Mouse (Mus musculus) hindbrain, embryonic 11.5 days (tissue): ENCODE measurements at regions not wholly inside any gene's neighbourhood (a gene's known extent, or its start where the extent isn't known, plus 50 kb on each side); places are given as distances from the start of the nearest gene placed in this dataset.

Source experiments
- ATAC-seq: fragments of 200-750 bp; cut with Nextera tagmentation; 2 replicates; pipeline ENCODE4 v1.8.0; 2017; ENCODE audit warnings: mild to moderate bottlenecking, moderate TSS enrichment, moderate library complexity; ENCODE audit not compliant: low FRiP score
- DNase-seq: peaks from one replicate; pipeline ENCODE4 v3.0.0-alpha.2; 2015; ENCODE audit warnings: low spot score
- H3K27ac ChIP-seq: fragments of 300-500 bp; sonication (generic); 2 replicates; pipeline ENCODE4 v1.5.1; 2014; ENCODE audit warnings: mild to moderate bottlenecking, low read depth, low read length
- H3K27me3 ChIP-seq: fragments of 300-500 bp; sonication (generic); 2 replicates; pipeline ENCODE4 v1.6.1; 2014; ENCODE audit warnings: mild to moderate bottlenecking, low read length, moderate library complexity, mixed read lengths; ENCODE audit not compliant: control insufficient read depth, insufficient read depth
- H3K36me3 ChIP-seq: fragments of 300-500 bp; sonication (generic); 2 replicates; pipeline ENCODE4 v1.6.1; 2014; ENCODE audit warnings: mild to moderate bottlenecking, low read length, moderate library complexity, mixed read lengths; ENCODE audit not compliant: control insufficient read depth, insufficient read depth
- H3K4me1 ChIP-seq: fragments of 300-500 bp; sonication (generic); replicated peaks from 2 replicates; pipeline ENCODE4 v1.6.1; 2014; ENCODE audit warnings: low read length, mixed read lengths; ENCODE audit not compliant: control insufficient read depth, insufficient read depth
- H3K4me2 ChIP-seq: fragments of 300-500 bp; sonication (generic); replicated peaks from 2 replicates; pipeline ENCODE4 v1.6.1; 2014; ENCODE audit warnings: mild to moderate bottlenecking, low read depth, low read length
- H3K4me3 ChIP-seq: fragments of 300-500 bp; sonication (generic); 2 replicates; pipeline ENCODE4 v1.5.1; 2014; ENCODE audit warnings: low read depth, low read length
- H3K9ac ChIP-seq: fragments of 300-500 bp; sonication (generic); 2 replicates; pipeline ENCODE4 v1.6.1; 2014; ENCODE audit warnings: low read depth, low read length
- H3K9me3 ChIP-seq: fragments of 300-500 bp; sonication (generic); 2 replicates; pipeline ENCODE4 v1.6.1; 2016; ENCODE audit warnings: low read length; ENCODE audit not compliant: control insufficient read depth
- WGBS: fragments of 180-500 bp; shearing (Covaris S2); extraction: QIAGEN DNeasy Blood & Tissue Kit; methylation state at CpG from one replicate; pipeline ENCODE4 v1.1.7; 2014; 5-methylcytosine and 5-hydroxymethylcytosine counted together

GRCm38 (mm10) chr1:80076357-80076756 is 141.9 kb downstream of the Fam124b start:
- Histone ChIP-seq H3K36me3 (no peaks in the 10 kb centered on the region), H3K4me3 (no peak overlapping the region), H3K9ac (no peak overlapping the region), H3K27me3 (no peaks in the 10 kb centered on the region), H3K4me1 (no peaks in the 10 kb centered on the region), H3K9me3 (no peaks in the 10 kb centered on the region), H3K4me2 (no peak overlapping the region), H3K27ac (no peak overlapping the region)
- ATAC-seq (no peak), DNase-seq (no peak)
- WGBS, result 84% methylated on average over 4 of the region's 4 CpGs

DNA sequence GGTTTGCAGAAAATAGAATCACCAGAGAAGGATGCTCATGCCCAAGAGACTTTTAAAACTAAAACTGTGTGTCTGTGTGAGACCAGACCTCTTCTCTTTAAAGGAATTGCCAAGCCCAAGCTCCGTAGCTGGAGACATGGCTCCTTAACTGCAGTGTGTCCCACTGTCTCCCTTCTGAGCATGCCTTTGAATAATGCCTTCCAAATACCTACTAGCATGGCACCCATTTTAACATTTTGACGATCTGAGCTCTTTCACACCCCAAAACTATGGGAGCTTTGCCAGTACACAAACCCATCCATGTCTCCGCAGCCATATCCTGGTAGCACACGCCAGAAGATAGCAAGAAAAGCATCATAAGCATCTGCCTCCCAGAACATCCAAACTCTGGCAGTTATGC is 143.9 kb downstream of the Fam124b start:
- no peak overlapping the region for H3K4me2 ChIP-seq
- no peaks in the 10 kb centered on the region for H3K4me1 ChIP-seq
- H3K27me3 ChIP-seq, result no peaks in the 10 kb centered on the region
- 94% methylated on average over 4 of the region's 4 CpGs for WGBS
- H3K36me3 ChIP-seq, result no peaks in the 10 kb centered on the region
- no peak overlapping the region for H3K27ac ChIP-seq
- ATAC-seq, result no peak
- H3K9ac ChIP-seq, result no peak overlapping the region
- H3K9me3 ChIP-seq, result no peaks in the 10 kb centered on the region
- no peak overlapping the region for H3K4me3 ChIP-seq
- no peak for DNase-seq

DNA sequence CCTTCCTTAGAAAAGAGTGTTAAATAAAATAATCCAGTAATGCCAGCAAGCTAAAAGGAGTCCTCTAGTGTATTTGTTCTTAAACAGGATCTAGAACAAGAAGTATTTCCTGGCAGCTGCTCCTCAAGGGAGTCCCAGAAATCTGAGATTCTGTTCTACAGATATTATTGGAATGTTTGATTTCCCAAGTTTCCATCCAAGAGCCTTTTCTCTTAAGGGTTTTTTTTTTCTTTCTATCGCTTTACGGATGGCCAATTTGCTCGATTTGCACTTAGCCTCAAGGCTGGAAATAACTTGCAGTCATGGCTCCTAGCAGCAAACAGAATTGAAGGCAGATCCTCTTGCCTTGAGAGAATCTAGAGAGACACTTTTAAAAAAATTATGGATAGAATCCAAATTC is 144.3 kb downstream of the Fam124b start:
- H3K27me3 ChIP-seq, result no peaks in the 10 kb centered on the region
- H3K4me3 ChIP-seq, result no peak overlapping the region
- no peak overlapping the region for H3K4me2 ChIP-seq
- WGBS, result 81% methylated on average over 3 of the region's 3 CpGs
- H3K4me1 ChIP-seq, result no peaks in the 10 kb centered on the region
- DNase-seq, result no peak
- no peaks in the 10 kb centered on the region for H3K9me3 ChIP-seq
- H3K36me3 ChIP-seq, result no peaks in the 10 kb centered on the region
- no peak overlapping the region for H3K9ac ChIP-seq
- no peak for ATAC-seq
- no peak overlapping the region for H3K27ac ChIP-seq

DNA sequence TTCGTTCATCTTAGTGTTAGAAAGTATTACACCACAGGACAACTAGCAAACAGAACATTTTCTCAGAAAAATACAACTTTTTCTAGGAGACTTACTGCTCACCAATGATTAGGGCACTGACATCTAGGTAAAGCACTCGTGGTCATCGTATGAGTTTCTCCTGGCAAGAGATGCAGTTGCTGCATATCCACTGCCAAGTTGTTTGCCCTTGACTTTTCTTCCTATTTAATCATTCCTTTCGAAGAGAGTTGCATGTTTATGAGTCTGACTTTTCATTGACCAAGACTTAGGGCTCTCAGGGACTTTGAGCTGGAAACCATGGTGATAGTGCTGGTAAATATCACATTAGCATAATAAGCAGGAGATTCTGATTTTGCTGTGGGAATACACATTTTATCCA is 149.1 kb downstream of the Fam124b start:
- ATAC-seq (no peak), DNase-seq (no peak)
- no peak overlapping the region for H3K4me2 ChIP-seq
- H3K9me3 ChIP-seq, result no peaks in the 10 kb centered on the region
- no peak overlapping the region for H3K4me3 ChIP-seq
- H3K36me3 ChIP-seq, result no peaks in the 10 kb centered on the region
- 85% methylated on average over 4 of the region's 4 CpGs for WGBS
- H3K27me3 ChIP-seq, result no peaks in the 10 kb centered on the region
- no peak overlapping the region for H3K27ac ChIP-seq
- H3K4me1 ChIP-seq, result no peaks in the 10 kb centered on the region
- no peak overlapping the region for H3K9ac ChIP-seq

- Histone ChIP-seq H3K4me3 (no peak overlapping the region), H3K27ac (no peak overlapping the region), H3K4me1 (no peaks in the 10 kb centered on the region), H3K36me3 (no peaks in the 10 kb centered on the region), H3K4me2 (no peak overlapping the region), H3K9me3 (no peaks in the 10 kb centered on the region), H3K27me3 (no peaks in the 10 kb centered on the region), H3K9ac (no peak overlapping the region)
- DNase-seq (no peak), ATAC-seq (no peak)
- WGBS, result 86% methylated on average over 1 of the region's 1 CpGs
These were observed 156.2 kb downstream of the Fam124b start for GRCm38 (mm10) chr1:80062121-80062520.

GRCm38 (mm10) chr1:80061632-80062031 is 156.6 kb downstream of the Fam124b start:
- Histone ChIP-seq H3K4me2 (no peak overlapping the region), H3K27me3 (no peaks in the 10 kb centered on the region), H3K4me3 (no peak overlapping the region), H3K36me3 (no peaks in the 10 kb centered on the region), H3K4me1 (no peaks in the 10 kb centered on the region), H3K9me3 (no peaks in the 10 kb centered on the region), H3K9ac (no peak overlapping the region), H3K27ac (no peak overlapping the region)
- DNase-seq (peak; percentile 24), ATAC-seq (no peak)
- 68% methylated on average over 7 of the region's 7 CpGs for WGBS

GRCm38 (mm10) chr1:80045141-80045540 is 173.1 kb downstream of the Fam124b start:
- no peaks in the 10 kb centered on the region for H3K9me3 ChIP-seq
- DNase-seq, result no peak
- ATAC-seq, result no peak
- WGBS, result 90% methylated on average over 10 of the region's 10 CpGs
- no peak overlapping the region for H3K4me2 ChIP-seq
- no peak overlapping the region for H3K9ac ChIP-seq
- no peaks in the 10 kb centered on the region for H3K4me1 ChIP-seq
- no peak overlapping the region for H3K4me3 ChIP-seq
- no peaks in the 10 kb centered on the region for H3K27me3 ChIP-seq
- H3K27ac ChIP-seq, result no peak overlapping the region
- H3K36me3 ChIP-seq, result no peaks in the 10 kb centered on the region

DNA sequence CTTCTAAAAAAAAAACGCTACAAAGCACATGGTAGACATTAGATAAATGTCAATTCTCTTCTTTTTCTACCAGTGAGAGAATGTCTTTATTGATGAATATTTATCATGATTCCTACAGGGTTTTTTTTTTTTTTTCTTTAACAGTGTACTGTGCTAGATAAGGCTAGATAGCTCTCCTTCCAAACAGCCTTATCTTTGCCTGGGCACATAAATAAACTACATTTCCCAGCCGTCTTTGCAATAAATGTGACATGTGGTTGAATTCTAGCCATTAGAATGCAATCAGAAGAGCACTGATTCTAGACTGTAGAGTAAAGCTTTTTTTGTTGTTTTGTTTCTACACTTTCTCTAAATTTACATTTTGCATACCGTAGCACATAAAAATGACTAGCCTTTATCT is 177.9 kb downstream of the Fam124b start:
- Histone ChIP-seq H3K27me3 (no peaks in the 10 kb centered on the region), H3K27ac (no peak overlapping the region), H3K4me1 (no peaks in the 10 kb centered on the region), H3K4me2 (no peak overlapping the region), H3K36me3 (no peaks in the 10 kb centered on the region), H3K4me3 (no peak overlapping the region), H3K9ac (no peak overlapping the region), H3K9me3 (no peaks in the 10 kb centered on the region)
- no peak for ATAC-seq
- no peak for DNase-seq
- WGBS, result 91% methylated on average over 3 of the region's 3 CpGs

DNA sequence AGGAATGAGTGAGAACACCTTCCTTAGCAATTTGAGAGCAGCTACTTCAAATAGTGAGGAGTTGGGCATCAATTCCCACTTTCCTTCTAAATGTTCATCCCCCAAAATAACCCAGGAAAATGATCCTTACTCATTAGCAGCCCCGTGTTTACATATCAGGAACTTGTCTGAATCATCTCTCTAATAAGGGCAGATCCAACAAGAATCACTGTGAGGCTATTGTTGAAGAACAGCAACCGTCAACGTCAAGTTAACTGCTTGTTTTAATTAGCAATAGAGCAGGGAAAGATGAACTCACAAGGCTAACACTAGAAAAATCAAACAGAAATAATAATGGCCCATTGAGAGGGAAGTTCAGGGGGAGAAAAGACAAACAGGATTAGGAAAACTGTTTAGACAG is 178.4 kb downstream of the Fam124b start:
- H3K27ac ChIP-seq, result no peak overlapping the region
- H3K27me3 ChIP-seq, result no peaks in the 10 kb centered on the region
- H3K9ac ChIP-seq, result no peak overlapping the region
- no peaks in the 10 kb centered on the region for H3K36me3 ChIP-seq
- WGBS, result 66% methylated on average over 3 of the region's 3 CpGs
- no peak for ATAC-seq
- no peak for DNase-seq
- no peak overlapping the region for H3K4me2 ChIP-seq
- H3K4me1 ChIP-seq, result no peaks in the 10 kb centered on the region
- no peak overlapping the region for H3K4me3 ChIP-seq
- no peaks in the 10 kb centered on the region for H3K9me3 ChIP-seq
